Mouse (Mus musculus): ENCODE results near the gene Icmt. TPM values are rescaled to one million over a fixed set of nuclear protein-coding genes. Genes with fewer than 3 reads are reported as not detected.

The Icmt gene
- polyA plus RNA-seq, 1 experiment, result 22.1 TPM

DNA sequence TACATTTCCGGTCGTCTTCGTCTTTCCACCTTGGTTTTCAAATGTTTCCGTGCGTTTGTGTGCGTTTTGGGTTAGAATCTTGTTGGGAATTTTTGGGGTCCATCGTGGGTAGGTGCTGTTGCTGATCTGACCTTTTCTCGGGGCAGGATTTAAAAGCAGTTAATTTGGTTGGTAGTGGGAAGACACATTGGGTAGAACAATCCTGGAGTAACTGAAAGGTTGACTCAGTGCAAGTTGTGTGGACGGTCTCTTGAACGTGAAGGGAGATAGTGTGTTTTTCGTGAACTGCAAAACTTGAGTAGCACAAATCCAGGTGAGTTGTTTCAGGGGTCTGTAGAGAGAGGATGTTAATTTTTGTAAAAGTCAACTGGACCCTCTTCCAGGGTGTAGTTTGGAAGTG, 29.5 kb downstream of the Icmt start:
- no peak for DNase-seq (ENCODE audit: low read depth, low spot score)
- WGBS, result 1% methylated on average over 11 of the region's 11 CpGs

DNA sequence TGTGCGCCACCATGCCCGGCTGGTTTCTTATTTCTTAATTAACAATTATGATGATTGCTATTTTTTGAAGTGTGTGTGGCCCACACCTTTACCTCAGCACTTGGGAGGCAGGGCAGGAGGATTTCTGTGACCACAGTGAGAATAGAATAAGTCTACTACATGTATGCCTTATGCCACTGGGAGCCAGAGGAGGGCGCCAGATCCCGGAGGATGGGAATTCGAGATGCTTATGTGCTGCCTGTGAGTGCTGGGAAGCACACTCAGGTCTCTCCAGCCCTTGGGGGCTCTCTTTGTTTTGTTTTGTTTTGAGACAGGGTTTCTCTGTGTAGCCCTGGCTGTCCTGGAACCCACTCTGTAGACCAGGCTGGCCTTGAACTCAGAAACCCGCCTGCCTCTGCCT, 31.7 kb downstream of the Icmt start:
- DNase-seq (ENCODE audit: low read depth, low spot score), result no peak
- 75% methylated on average over 6 of the region's 6 CpGs for WGBS

DNA sequence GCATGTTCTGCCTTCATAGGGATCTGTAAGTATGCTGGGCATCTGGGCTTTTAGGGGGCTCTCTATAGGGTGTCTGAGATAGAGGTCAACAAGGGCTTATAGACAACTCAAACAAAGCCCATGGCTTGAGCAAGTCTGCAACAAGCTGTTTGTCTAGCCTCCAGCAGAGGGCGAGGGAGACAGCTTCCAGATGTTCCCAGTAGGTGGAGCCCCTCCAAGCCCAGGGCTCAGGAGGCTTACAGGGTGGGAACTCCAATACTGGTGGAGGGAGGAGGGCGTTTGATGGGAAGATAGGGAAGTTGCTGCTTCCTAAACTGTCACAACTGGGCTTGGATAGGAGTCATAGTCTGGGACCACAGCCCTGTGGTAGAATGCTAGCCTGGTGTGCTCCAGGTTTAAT, 35.9 kb downstream of the Icmt start:
- DNase-seq (ENCODE audit: low read depth, low spot score), result no peak
- 29% methylated on average over 2 of the region's 2 CpGs for WGBS

DNA sequence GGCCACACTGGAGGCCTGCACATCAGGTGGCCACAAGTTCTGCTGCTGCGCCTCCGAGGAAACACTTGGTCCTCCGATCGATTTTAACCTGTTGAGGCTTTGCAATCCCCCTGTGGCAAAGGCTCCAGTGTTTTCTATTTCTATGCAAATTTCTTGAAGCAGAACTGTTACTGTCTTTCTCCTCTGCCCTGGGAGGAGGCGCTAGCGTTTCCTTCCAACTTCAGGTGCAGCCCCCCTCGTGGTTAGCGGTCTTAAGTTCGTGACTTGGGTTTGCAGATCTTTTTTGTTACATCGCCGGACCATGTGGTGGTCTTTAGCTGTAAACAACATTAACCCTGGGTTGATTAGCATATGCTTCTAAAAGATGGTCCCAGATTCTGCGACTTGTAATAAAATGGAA, 36.6 kb downstream of the Icmt start:
- DNase-seq (ENCODE audit: low read depth, low spot score), result no peak
- 95% methylated on average over 12 of the region's 12 CpGs for WGBS

DNA sequence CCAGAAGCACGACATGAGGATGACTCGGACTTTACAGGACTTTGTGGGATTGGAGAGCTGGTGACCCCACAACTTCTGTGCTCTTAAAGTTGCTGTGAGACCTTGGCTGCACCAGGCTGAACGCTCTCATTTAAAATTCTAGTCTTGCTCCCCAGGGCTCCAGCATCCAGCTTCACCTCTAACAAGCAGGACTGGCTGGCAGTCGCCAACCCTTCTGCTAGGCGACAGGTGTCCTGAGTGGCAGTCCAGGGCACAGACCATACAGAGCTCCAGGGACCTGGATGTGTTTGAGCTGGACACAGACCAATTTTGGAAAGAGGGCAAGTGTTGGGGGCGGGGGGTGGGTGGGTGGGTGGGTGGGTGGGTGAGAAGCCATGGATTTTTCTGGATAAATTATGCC, 40.7 kb downstream of the Icmt start:
- 40% methylated on average over 6 of the region's 6 CpGs for WGBS

DNA sequence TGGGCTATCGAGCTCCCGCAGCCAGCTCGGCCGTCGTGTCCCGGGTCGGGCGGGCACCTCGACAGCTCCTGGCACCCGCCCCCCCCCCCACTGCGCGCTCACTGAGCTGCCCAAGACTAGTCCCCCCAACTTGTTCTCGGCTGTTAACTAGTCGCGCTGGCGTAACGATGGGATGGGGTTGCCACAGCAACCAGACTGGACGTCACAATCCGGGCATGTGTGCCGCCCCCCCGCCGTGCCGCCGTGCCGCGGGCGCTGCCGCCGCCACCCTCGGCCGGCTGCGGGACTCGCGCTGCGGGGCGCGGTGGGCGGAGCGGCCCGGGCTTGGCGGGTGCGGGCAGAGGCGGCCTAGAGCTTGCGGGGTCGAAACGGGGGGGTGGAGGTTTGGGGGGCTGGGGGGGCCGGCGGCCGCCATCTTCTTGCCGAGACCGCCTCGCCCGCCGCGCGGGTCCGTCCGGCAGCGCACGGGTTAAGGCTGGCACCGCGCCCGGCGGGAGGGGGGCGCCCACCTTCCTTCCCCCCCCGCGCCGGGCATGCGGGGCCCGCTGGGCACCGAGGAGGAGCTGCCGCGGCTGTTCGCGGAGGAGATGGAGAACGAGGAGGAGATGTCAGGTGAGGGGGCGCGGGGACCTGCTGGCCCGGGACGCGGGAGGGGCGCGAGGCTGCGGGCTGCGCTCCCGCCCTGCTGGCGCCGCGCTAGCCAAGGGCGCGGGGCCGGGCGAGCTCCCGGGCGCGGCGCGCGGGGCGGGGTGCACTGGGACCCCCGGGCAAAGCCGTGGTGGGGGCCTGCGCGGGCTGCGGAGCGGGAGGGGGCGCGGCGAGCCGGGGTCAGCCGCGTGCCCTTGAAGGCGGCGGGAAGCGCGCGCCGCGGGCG, 41.6 kb downstream of the Icmt start, which contains the start of gene Chd5:
Gene Chd5 (plus strand): TSS at position 233 of the 874 bp plus-strand sequence.
- DNase-seq (ENCODE audit: low read depth, low spot score), result no peak
- 2% methylated on average over 94 of the region's 120 CpGs for WGBS

More for the DNA sequence above, 40.7 kb downstream of the Icmt start:
- no peak for DNase-seq (ENCODE audit: low read depth, low spot score)

DNA sequence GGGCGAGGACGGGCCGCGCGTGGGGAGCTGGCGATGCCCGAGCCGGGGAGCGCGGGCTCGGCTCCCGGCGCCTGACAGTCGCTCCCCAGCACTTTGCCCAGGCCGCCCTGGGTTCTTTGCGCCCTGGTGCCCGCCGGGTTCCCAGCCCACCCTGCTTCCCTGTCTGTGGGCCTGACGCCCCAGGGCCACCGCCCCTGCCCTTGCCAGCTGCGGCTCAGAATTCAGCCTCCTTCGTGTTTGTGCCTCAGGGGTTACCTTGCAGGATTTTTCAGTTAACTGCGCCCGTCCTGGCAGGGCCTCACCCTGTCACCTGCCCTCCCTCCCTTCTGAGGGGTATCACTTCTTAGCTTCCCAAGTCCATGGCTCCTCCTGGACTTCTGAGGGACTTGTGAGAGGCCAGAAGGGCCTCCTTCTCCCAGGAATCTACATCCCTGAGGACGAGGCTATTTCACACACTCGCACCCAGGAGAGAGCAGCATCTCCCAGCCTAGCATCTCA, 42.3 kb downstream of the Icmt start:
- no peak for DNase-seq (ENCODE audit: low read depth, low spot score)
- 6% methylated on average over 26 of the region's 26 CpGs for WGBS

DNA sequence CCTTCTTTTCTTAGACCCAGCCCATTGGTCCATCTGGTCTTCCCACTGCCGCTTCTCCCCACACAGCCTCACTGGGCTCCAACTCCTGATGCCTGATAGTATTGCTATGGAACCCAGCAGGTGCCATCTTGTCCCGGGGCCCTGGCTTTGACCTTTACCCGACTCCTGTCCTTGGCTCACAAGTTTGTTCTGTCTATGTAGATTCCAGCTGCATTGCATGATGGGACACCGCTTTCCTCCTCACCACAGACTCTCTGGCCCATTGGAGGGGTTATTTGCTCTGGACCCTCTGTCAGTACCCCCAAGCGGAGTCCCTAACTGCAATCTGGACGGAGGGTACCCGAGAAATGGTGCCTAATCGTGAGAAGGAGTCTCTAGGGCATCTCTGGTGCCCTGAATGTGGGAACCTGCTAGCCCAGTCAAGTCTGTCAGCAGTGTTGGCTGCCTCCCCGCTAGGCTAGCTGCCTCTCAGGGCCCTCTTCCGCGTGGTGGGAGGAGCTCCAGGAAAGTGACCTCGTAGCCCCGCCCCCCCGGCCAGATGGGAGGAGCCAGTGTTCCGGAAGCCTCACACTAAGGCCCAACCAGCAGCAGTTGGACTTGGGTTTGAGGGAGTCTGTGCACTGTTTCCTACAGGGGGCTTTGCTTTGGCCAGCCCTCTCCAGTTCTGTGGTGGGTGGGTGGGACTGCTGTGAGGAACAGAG, 43.7 kb downstream of the Icmt start:
- WGBS, result 40% methylated on average over 15 of the region's 15 CpGs
- DNase-seq (ENCODE audit: low read depth, low spot score), result no peak

DNA sequence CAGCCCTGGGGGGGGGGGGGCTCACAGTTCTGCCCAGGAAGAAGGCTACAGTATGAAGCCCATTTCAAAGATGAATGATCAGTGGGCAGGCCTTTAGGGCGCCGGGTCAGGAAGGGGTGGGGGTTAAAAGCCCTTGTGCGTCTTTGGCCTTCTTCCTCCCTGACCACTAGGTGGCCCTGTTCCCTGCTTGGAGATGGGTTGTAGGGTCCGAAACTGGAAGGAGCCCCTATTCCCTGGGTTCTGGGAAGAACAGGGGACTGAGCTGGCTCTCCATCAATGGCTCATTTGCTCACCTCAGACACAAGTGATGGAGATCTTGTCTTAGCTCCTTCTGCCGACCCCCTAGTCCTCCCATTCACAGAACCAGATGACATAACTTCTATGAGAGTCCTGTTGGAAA, 46.3 kb downstream of the Icmt start:
- WGBS, result 6% methylated on average over 5 of the region's 5 CpGs
- no peak for DNase-seq (ENCODE audit: low read depth, low spot score)

DNA sequence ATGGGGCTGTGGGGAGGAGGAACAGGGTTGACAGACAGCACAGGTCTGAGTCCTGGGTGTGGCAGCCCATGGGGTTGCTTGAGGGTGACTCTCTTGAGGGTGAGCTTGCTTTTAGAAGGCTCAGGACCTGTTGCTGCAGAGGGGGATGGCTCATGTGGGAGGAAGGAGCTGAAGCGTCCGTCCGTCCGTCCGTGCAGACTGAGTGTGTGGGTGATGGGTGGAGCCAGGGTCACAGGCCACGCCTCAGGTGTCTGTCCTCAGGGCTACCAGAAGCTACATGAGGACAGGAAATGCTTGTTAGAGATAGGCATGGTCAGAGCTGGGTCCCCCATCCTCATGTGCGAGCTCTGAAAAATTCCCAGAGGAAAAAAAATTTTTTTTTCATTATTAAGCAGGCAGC, 47.6 kb downstream of the Icmt start:
- WGBS, result 30% methylated on average over 7 of the region's 7 CpGs
- DNase-seq (ENCODE audit: low read depth, low spot score), result no peak

DNA sequence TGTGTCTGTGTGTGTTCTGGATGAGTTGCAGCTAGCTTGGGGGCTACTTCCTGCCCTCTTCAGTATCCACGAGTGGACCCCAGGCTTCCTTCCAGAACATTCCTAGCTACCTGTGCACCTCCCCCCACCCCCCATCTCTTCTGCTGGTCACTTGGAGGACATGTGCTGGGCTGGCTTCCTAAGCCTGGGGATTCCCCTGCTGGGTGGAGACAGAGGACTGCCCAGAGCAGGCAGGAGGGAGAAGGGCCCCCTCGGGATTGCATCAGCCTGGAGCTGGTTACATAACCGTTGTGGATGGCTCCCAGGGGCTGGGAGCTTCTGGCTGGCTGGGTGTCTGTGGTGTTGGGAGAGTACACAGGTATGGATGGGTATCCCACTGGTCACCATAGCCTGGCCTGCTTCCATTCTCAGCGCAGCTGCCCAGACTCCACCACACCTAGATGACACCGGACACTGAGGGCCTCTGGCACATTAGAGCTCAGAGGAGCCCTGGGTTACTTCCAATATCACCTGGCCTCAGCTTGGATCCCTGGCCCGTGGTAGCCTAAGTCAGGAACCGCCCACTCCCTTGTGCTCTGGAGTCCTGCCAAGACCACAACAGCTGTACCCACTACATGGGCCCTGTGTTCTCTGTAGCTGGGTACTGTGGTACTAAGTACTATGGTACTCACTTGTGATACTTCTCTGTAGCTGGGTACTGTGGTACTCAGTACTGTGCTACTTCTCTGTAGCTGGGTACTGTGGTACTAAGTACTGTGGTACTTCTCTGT, 48.3 kb downstream of the Icmt start:
- WGBS, result 27% methylated on average over 7 of the region's 7 CpGs
- no peak for DNase-seq (ENCODE audit: low read depth, low spot score)

DNA sequence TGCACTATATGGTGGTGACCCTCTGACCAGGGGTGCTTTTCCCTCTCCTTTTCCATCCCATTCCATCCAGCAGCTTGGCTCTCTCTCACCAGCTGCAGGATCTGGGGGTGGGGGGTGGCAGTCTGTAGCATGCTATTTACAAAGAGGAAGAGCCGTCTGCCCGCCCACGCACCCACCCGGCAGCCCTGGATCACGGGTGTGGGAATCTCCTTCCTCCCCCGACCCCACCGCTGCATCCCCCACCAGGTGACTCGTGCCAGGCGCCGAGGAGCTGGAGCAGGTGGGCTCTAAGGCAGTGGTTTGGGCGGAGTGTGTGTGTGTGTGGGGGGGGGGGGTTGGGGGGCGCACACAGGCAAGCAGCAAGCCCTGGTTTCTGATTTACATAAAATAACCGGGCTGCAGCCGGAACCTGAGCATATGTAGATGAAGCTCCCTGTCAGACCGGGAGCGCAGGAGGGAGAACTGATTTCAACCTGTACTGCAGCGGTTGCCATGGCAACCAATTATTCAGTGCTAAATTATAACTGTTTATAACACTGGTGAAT, 52.9 kb downstream of the Icmt start:
- no peak for DNase-seq (ENCODE audit: low read depth, low spot score)
- WGBS, result 7% methylated on average over 17 of the region's 17 CpGs

DNA sequence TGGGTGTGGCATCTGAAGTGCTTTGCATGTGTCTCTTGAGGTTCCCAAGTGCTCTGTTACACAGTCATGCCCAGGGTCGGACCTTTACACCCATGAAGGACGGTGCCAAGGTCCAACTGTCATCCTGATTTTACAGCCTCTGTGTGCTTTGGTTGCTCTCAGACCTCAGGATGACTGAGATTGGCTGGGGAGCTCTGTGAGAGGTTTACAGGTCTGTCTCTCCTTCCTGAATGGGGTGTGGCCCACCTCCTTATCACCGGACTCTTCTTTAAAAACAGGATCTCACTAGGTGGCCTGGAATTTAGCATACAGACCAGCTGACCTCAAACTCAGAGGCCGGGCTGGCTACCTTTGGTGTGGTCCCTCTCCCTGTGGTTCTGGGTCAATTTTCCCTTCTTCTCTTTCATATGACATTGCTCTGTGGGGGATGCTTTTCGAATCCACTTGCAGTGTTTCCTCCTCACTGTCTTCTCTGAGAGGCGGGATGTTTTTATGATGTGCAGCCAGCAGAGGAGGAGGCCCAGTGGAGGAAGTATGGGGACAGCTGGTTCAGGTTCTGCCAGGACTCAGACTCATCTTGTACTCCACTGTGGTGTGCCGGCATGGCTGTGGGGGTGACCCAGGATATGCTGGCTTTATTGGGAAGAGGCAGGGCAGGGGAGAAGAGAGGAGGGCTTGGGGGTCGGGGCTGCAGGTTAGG, 53.8 kb downstream of the Icmt start:
- WGBS, result 12% methylated on average over 8 of the region's 8 CpGs

DNA sequence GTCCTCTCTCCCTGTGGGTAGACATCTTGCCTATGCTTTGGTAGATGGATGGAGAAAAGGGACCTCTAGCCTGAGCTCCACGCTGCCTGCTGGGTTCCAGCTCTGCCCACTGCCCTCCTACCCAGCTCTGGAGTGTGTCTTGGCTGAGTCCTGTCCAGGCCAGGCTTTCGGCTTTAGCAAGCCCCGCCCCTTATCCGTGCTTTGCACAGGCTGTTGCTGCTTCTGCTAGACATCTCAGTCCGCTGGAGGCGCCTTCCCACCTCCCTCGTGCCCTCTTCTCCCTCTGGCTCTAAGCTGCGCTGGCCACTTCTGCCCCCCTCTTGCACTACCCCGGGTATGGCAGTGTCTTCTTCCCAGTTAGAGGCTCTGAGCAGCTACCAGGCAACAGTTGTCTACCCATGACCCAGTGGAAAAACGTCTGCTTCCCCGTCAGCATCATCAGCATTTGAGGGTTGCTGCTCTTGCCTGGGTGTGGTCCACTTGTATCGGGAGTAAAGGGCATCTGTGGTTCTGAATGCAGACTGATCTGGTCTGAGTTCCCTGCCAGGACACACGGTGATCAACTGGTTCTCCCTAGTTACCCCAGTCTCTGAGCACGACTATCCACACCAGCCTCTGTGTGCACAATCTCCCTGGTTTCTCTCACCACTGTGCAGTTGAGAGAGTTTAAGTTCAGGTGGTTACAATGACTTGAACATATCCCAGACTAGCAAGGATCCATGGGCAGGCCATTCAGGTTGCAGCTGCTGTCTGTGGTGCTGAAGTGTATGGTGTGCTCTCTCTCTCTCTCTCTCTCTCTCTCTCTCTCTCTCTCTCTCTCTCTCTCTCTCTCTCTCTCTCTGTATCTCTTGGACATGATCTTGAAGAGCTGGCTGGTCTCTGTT, 54.6 kb downstream of the Icmt start:
- WGBS, result 12% methylated on average over 14 of the region's 14 CpGs
- no peak for DNase-seq (ENCODE audit: low read depth, low spot score)

More for the DNA sequence above, 53.8 kb downstream of the Icmt start:
- DNase-seq (ENCODE audit: low read depth, low spot score), result peak; percentile 60

DNA sequence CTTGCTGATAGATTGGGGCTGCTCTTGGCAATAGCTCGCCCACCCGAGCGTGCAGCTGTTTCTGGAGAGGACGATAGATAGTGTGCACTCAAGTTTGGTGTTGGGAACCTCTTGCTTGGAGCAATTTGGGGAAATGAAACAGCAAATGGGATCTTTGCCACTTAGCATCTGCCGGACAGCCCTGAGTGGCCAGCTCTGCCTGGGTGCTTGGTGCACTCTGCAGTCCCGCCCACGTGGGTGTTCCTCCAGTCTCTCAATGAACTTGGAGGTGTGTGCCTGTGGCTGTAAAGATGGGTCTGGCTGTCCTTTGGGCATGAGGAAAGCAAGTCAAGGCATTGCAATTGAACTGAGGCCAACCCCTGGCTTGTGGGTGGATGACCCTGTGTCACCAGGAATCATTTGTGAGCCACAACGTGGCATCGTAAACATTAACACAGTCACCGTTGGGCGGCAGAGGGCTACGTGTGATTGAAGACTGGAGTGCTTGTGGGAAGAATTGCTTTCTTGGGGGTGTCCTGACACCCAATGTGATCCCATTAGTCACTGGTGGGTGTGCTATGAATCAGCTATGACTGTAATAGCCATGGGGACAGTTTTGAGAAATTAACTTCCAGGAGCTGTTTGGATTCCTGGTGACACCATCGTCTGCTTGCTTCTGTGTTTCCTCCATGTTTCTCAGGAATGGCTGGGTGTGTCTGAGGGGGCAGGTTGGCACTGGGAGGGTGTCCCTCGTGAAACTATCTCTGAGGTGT, 57.0 kb downstream of the Icmt start:
- WGBS, result 50% methylated on average over 14 of the region's 14 CpGs
- no peak for DNase-seq (ENCODE audit: low read depth, low spot score)

DNA sequence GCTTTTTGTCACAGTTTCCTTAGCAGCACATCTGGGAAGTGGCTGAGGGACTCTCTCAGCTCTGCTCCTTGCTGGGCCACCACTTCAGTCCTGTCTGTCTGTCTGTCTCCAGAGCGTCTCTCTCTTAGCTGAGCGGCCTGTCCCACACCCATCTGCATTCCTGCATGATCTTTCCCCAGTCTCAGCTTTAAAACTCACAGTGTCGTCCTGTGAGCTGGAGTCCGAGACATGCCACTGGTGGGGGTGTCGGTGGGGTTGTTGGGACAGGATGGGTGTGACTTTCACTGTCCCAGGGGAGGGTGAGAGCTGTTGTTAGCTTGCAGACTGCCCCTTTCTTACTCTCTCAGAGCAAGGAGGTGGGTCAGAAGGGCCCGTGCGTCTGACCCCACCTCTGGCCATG, 58.6 kb downstream of the Icmt start:
- no peak for DNase-seq (ENCODE audit: low read depth, low spot score)
- 59% methylated on average over 7 of the region's 7 CpGs for WGBS

Measured in large intestine, adult 2 months (tissue).